Mouse (Mus musculus): ENCODE data around the gene Prkn.
A peak's percentile ranks its signal among the peaks of the same experiment; 100 is the strongest.

Gene Prkn

DNA sequence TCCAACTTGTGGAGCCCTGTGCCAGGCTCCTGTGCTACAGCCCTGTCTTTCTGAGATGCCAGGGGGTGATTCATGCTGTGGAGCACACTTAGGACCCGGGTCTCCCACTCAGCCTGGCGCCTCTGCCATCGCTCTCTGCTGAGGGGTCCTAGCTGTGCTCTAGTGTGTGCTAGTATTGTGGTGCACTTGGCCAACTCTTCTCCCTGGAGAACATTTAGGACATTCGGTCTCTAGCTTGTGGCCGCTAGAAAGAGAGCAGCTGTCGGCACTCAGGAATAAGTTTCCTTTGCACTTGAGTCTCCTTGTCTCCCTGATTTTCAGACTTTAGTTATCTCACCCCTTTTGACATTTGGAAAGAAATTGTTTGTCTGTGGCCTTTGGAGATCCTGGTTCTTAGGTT is 725.5 kb downstream of the Prkn start:
- no peak for DNase-seq

GRCm38 (mm10) chr17:11570392-11570791 is 730.2 kb downstream of the Prkn start:
- DNase-seq = no peak

DNA sequence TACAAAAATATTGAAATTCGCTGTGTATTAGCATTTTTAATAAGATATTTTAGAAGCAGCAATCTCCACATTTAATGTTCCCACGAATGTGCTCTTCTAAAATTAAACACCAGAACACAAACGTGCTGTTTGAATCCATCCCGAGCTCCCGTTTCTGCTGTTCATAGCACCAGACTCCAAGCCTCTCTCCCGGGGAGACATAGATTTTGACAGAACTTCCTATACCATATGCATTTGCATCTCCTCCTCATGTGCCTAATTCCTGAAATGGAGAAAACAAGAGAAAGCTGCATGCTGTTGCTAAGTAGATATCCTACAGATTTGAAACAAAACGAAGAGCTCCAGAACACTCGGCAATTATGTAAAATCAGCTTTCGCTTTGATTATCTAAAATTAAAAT is 733.5 kb downstream of the Prkn start:
- no peak for DNase-seq

DNA sequence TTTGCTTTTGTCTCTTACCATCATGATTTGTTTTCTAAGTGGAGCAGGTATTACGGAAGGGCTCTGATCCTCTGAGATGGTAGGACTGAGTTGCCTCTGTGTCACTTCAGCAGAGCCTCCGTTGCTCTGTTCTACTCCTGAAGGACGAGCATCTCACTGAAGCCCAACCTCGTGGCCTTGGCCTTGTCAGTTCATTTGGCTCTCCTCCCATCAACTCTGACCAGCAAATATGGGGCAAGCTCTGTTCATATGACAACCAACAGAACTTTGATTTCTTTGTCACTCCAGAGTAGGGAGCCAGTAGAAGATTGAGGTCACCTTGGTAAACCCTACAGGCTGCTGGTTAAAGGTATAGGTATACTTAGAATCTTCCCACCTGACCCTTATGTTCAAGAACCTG is 745.3 kb downstream of the Prkn start:
- no peak for DNase-seq

- DNase-seq = no peak
Measured at GRCm38 (mm10) chr17:11607931-11608330, 767.7 kb downstream of the Prkn start.

DNA sequence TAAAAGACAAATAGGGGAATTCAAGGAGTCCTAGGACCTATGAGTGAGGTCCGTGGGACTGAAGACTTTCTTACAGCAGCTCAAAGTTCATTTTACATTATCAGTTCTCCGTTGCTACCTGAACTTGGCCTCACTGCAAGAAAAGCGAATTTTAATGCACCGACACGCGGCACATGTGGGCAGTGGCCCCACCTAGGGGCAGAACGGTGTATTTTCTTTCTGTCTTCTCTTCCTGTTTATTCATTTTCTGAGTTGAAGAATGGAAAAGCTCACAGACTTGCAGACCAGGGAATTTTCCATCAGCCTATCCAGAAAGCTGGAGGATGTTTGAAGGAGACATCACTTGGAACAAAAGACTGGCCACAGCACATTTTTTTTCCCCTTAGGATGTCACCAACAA is 771.3 kb downstream of the Prkn start:
- DNase-seq = peak in 1 of 2 experiments; percentile 30

DNA sequence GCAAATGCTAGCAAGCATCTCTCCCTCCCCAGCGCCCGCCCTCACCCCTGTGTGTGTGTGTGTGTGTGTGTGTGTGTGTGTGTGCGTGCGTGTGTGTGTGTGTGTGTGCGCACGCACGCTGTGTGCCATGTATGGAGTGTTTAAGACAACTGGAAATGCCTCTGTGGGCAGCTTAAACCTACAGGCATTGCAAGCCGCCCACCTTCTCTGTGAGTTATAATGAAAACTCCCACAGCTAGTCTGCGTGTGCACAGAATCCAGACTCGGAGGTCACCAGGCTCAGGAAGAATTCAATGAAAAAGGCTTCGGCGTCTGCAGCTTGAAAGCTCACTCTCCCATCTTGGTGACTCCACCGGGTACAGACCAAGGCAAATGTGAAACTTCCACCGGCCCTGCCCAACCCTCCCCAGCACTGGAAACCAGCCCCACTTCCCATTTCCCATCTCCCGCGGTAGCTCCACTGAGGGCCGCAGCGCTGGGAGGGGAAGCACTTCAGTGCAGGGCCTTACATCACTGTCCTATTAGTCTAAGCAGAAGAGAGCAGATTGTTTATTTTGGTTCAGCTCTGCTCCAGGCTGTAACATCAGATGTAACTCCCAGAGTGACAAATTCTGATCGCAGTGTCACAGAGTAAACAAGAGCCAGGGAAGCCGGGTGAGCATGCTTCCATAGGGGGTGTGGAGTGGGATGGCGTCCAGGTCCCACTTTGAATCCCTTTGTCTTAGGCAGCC is 772.8 kb downstream of the Prkn start:
- peak; percentile 17 to 30 for DNase-seq

DNA sequence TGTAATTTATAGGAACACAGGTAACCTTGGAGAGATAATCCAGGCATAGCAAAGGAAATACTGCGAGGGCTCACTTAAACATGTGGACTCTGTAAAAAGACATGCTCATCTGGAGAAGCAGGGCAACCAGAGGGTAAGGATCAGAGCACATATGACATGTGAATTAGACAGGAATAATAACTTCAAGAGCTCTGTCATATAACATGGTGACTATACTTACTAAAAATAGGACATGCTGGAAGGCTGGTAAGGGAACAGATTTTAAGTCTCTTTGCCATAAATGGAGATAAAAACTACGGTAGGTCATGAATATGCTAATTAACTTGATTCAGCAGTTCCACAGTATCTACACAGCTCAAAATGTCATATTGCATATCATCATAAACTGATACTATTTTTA is 777.4 kb downstream of the Prkn start:
- no peak for DNase-seq

GRCm38 (mm10) chr17:11618886-11619590 is 778.9 kb downstream of the Prkn start:
- DNase-seq = no peak

- no peak for DNase-seq
Measured at GRCm38 (mm10) chr17:11620770-11621169, 780.6 kb downstream of the Prkn start.

DNA sequence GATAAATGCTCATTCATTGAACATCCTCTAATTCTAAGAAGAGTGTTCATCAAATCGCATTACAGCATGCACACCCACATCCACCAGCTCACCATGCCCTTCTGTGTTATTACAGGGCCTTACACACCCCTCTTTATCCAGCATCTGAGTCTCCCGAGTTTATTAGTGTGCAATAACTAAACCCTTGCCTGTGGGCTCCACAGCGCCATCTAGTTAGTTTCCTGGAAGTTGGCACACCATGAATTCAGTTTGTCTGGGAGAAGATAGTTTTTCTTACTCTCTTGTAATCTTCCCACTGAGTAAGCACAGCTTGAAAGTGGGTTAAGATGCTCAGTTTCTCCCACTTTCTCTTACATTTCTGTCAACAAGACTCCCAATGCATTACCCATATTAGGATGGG is 781.3 kb downstream of the Prkn start:
- no peak for DNase-seq

- no peak for DNase-seq
Measured at GRCm38 (mm10) chr17:11626306-11626705, 786.1 kb downstream of the Prkn start.

DNA sequence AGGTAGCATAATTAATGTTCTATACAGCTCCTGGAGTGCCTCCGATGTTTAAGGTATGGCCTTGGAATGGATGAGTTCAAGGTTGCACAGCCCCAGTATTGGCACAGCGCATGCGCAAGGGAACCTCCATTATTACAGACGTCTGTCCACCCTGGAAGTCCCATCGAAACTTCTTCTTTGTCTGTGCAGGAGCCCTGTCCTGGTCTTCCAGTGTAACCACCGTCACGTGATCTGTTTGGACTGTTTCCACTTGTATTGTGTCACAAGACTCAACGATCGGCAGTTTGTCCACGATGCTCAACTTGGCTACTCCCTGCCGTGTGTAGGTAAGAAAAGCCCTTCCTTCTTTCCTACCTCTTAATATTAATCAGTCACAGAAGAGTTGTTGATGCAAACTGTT is 794.9 kb downstream of the Prkn start:
- peak; percentile 17 to 34 for DNase-seq

GRCm38 (mm10) chr17:11637642-11638041 is 797.5 kb downstream of the Prkn start:
- peak in 1 of 2 experiments; percentile 7 for DNase-seq

- peak; percentile 7 to 23 for DNase-seq
Measured at GRCm38 (mm10) chr17:11638451-11638850, 798.3 kb downstream of the Prkn start.

DNA sequence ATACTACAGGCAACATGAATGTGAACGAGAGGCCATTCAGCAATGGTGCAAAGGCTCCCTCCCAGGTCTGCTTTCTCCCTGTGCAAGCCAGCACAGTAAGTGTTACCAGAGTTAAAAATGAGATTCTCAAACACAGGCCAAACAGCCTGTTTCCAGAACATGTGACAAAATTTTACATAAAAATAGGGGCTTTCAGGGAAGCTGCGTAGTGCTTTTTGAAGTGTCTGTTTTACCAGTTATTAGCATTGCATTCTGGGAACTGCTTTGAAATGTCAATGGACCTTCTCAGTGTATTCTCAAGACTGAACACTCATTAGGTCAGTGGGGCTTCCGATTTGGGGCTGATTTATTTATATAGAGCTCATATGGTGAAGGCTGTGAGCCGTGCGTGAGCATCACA is 799.6 kb downstream of the Prkn start:
- no peak for DNase-seq

- DNase-seq = no peak
Measured at GRCm38 (mm10) chr17:11642328-11642727, 802.1 kb downstream of the Prkn start.

GRCm38 (mm10) chr17:11644016-11644415 is 803.8 kb downstream of the Prkn start:
- DNase-seq = no peak

DNA sequence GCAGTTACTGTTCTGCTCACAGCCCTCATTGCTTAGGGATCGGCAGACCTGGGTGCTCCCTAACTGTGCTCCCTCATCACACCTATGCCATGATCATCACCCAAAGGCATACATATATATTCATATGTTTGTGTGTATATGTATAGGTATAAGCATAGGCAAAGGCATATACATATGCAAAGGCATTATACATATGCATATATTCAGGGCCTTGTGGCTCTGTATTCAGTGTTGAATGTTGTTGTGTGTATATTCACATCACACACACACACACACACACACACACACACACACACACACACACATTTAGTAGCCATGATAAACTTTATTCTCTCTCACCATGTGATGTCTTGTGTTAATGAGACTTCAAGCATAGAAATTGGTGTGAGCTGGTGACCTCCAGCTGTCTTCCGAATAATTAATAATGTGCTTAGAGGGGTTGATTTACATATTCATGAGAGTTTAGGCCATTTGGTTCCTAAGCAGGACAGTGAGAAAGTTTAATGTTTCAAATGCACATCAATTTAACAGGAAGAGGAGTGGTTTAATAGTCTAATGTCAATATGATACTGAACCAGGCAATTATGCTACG is 804.8 kb downstream of the Prkn start:
- no peak for DNase-seq

- peak; percentile 27 to 41 for DNase-seq
Measured at GRCm38 (mm10) chr17:11656397-11656796, 816.2 kb downstream of the Prkn start.

GRCm38 (mm10) chr17:11656878-11657277 is 816.7 kb downstream of the Prkn start:
- DNase-seq = no peak

DNA sequence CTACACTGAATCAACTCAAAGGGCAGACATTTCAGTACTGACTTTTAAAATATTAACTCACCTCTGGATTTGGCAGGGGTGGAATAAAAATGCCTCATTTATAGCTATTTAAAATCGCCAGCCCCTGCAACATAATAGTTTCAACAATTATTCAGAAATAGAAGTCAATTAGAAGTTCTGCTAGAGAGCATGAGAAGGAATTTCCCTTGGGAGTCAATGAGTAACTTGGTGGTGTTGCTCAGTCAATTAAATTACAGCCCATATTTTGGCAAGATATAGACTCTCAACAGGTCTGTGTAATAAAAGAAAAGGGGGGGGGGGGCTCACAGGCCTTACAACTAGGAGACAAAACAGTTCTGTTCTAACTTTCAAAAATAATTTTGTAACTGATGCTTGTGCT is 821.7 kb downstream of the Prkn start:
- no peak for DNase-seq

DNA sequence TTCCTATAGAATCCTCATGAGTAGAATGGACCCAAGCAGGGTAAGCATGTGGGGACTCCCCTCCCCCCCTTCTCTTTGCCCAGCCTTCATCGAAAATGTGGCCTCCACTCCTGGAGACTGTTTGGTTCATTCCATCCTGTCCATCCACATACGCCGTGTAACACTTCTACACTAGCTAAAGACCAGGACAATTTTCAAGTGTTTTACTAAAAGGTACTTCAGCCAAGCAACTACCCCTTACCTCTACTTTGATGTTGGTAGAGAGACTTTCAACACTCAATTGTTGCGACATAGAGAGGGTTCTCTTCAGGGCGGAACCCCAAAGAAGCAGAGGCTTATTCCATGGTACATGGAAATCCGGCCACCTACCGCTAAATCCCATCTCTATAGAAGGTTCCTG is 823.3 kb downstream of the Prkn start:
- no peak for DNase-seq

All from lung, adult 18-20 months (tissue).